Mouse (Mus musculus): ENCODE data around the gene C8g.

DNA sequence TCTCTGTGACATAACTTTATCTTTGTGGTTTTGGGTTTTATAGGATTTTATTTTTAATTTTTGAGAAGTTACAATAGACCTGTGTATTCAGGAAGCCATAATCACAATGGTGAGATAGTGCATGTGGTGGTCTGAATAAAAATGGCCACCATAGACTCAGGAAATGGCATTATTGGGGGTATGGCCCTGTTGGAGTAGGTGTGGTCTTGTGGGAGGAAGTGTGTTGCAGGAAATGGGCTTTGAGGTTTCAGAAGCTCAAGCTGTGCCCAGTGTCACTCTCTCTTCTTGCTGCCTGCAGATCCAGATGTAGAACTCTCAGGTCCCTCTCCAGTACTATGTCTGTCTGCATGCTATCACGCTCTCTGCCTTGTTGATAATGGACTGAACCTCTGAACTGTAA is 21.0 kb downstream of the C8g start:
- TF ChIP-seq MYOD1 (IDR thresholded peaks at IDR 0.05; ENCODE audit: control insufficient read depth in 1 of 3, insufficient read length in 2 of 3, low read depth in 2 of 3) (no peak), POLR2A (IDR thresholded peaks at IDR 0.05; ENCODE audit: insufficient read length, low read depth) (no peak), MAX (IDR thresholded peaks at IDR 0.05; ENCODE audit: low read depth) (no peak)

All from myocyte (in vitro differentiated cells).